Mouse (Mus musculus): ENCODE data around the gene Sorbs2.

DNA sequence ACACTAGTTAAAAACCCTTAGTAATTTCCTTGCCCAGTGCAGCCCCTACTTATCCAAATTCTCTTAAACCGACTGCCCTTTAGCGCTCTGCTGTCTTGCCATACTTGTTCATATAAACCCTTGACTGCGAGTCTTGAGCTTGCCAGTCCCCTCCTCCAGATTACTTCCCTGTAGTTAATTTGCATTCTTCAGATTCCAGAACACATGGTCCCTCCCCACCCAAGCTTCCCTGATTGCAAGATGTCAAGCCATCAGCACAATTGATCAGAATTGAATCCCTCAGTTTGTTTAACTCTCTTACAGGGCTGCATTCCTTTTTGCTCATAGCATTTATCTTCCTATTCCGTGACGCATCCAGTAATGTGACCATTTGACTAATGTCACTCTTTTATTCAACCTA, 32.9 kb downstream of the Sorbs2 start:
- no peak for TF ChIP-seq CTCF (IDR thresholded peaks at IDR 0.05; ENCODE audit: low read depth, low read length)
- TF ChIP-seq POLR2A (IDR thresholded peaks at IDR 0.05; ENCODE audit: borderline replicate concordance, low read depth, low read length): no peak

Measured in bone marrow macrophage, adult 2 months (primary cell).